Mouse (Mus musculus) olfactory bulb, adult 2 months (tissue): ENCODE results near the gene Crim1. TPM values are rescaled to one million over a fixed set of nuclear protein-coding genes. Genes with fewer than 3 reads are reported as not detected.

Experiments used
- H3K27ac ChIP-seq: fragments of 200-500 bp; 2 replicates; pipeline ENCODE4 v1.5.1; 2012; ENCODE audit warnings: low read depth, low read length; ENCODE audit not compliant: insufficient read depth
- H3K4me1 ChIP-seq: fragments of 200-500 bp; 2 replicates; pipeline ENCODE4 v1.6.1; 2012; ENCODE audit warnings: low read length; ENCODE audit not compliant: control insufficient read depth, insufficient read depth
- H3K4me3 ChIP-seq: fragments of 200-500 bp; 2 replicates; pipeline ENCODE4 v1.5.1; 2012; ENCODE audit warnings: mild to moderate bottlenecking, low read depth, low read length, moderate library complexity; ENCODE audit not compliant: insufficient read depth
- CTCF ChIP-seq: fragments of 200-500 bp; IDR thresholded peaks from 2 replicates; pipeline ENCODE4 v1.5.1; 2012; ENCODE audit warnings: low read depth, mild to moderate bottlenecking, low read length, moderate library complexity; ENCODE audit not compliant: insufficient read depth
- POLR2A ChIP-seq: fragments of 200-500 bp; IDR thresholded peaks from 2 replicates; pipeline ENCODE4 v1.6.1; 2012; ENCODE audit warnings: mild to moderate bottlenecking, low read depth, low read length, moderate library complexity; ENCODE audit not compliant: insufficient read depth
- WGBS: fragments of 180-500 bp; shearing (Covaris S2); methylation state at CpG from one replicate; pipeline ENCODE4 v1.1.7; 2018; 5-methylcytosine and 5-hydroxymethylcytosine counted together
- polyA plus RNA-seq: library from polyadenylated mRNA; stranded (reverse); fragments of >200 nt; gene quantifications from 2 replicates; pipeline ENCODE4 v1.2.4, GENCODE M21; 2012; ENCODE audit warnings: low replicate concordance; ENCODE audit not compliant: missing spikeins, insufficient read depth, insufficient read length

Gene Crim1
- polyA plus RNA-seq, 1 experiment: not detected

GRCm38 (mm10) chr17:78254256-78254655, 54.2 kb downstream of the Crim1 start:
- TF ChIP-seq CTCF (no peak), POLR2A (no peak)
- peaks cover 3% of the 10 kb centered on the region; the same call in 1 of the 2 replicates for H3K4me1 ChIP-seq
- H3K27ac ChIP-seq: no peak overlapping the region
- H3K4me3 ChIP-seq: no peak overlapping the region
- 71% methylated on average over 8 of the region's 8 CpGs for WGBS

- 98% methylated on average over 9 of the region's 9 CpGs for WGBS
- TF ChIP-seq POLR2A: no peak
- Histone ChIP-seq H3K27ac (no peak overlapping the region), H3K4me3 (no peak overlapping the region), H3K4me1 (peaks cover 3% of the 10 kb centered on the region; the same call in 1 of the 2 replicates)
These were observed 55.7 kb downstream of the Crim1 start for GRCm38 (mm10) chr17:78255711-78256110.

GRCm38 (mm10) chr17:78256534-78256933, 56.5 kb downstream of the Crim1 start:
- TF ChIP-seq POLR2A: no peak
- TF ChIP-seq CTCF: no peak
- no peak overlapping the region for H3K4me3 ChIP-seq
- WGBS: 92% methylated on average over 8 of the region's 8 CpGs
- peaks cover 3% of the 10 kb centered on the region; the same call in 1 of the 2 replicates for H3K4me1 ChIP-seq
- H3K27ac ChIP-seq: no peak overlapping the region

GRCm38 (mm10) chr17:78261684-78262083, 61.6 kb downstream of the Crim1 start:
- Histone ChIP-seq H3K4me3 (no peak overlapping the region), H3K27ac (no peak overlapping the region), H3K4me1 (no peaks in the 10 kb centered on the region)
- 95% methylated on average over 4 of the region's 4 CpGs for WGBS
- TF ChIP-seq POLR2A (no peak), CTCF (no peak)

GRCm38 (mm10) chr17:78264116-78264515, 64.1 kb downstream of the Crim1 start:
- no peak for TF ChIP-seq CTCF
- no peak for TF ChIP-seq POLR2A
- Histone ChIP-seq H3K27ac (no peak overlapping the region), H3K4me1 (no peaks in the 10 kb centered on the region), H3K4me3 (no peak overlapping the region)
- WGBS: 32% methylated on average over 11 of the region's 11 CpGs

- WGBS: 87% methylated on average over 7 of the region's 7 CpGs
- Histone ChIP-seq H3K4me3 (no peak overlapping the region), H3K4me1 (no peaks in the 10 kb centered on the region), H3K27ac (no peak overlapping the region)
- TF ChIP-seq POLR2A (no peak), CTCF (no peak)
These were observed 65.1 kb downstream of the Crim1 start for GRCm38 (mm10) chr17:78265135-78265534.

- Histone ChIP-seq H3K4me3 (no peak overlapping the region), H3K4me1 (no peaks in the 10 kb centered on the region), H3K27ac (no peak overlapping the region)
- TF ChIP-seq CTCF (no peak), POLR2A (no peak)
- 94% methylated on average over 2 of the region's 2 CpGs for WGBS
These were observed 66.2 kb downstream of the Crim1 start for GRCm38 (mm10) chr17:78266271-78266670.

GRCm38 (mm10) chr17:78268591-78268990, 68.5 kb downstream of the Crim1 start:
- WGBS: 62% methylated on average over 4 of the region's 4 CpGs
- TF ChIP-seq CTCF (no peak), POLR2A (no peak)
- Histone ChIP-seq H3K4me1 (no peaks in the 10 kb centered on the region), H3K4me3 (no peak overlapping the region), H3K27ac (no peak overlapping the region)

- Histone ChIP-seq H3K27ac (no peak overlapping the region), H3K4me1 (no peaks in the 10 kb centered on the region), H3K4me3 (no peak overlapping the region)
- WGBS: 98% methylated on average over 8 of the region's 8 CpGs
- TF ChIP-seq CTCF (no peak), POLR2A (no peak)
These were observed 69.3 kb downstream of the Crim1 start for GRCm38 (mm10) chr17:78269311-78269710.

- no peak overlapping the region for H3K27ac ChIP-seq
- no peaks in the 10 kb centered on the region for H3K4me1 ChIP-seq
- no peak overlapping the region for H3K4me3 ChIP-seq
- TF ChIP-seq CTCF: no peak
- no peak for TF ChIP-seq POLR2A
- 89% methylated on average over 6 of the region's 6 CpGs for WGBS
These were observed 70.0 kb downstream of the Crim1 start for GRCm38 (mm10) chr17:78270019-78270418.
